Mouse (Mus musculus): Measurements from ENCODE around the gene Hist1h3f.

DNA sequence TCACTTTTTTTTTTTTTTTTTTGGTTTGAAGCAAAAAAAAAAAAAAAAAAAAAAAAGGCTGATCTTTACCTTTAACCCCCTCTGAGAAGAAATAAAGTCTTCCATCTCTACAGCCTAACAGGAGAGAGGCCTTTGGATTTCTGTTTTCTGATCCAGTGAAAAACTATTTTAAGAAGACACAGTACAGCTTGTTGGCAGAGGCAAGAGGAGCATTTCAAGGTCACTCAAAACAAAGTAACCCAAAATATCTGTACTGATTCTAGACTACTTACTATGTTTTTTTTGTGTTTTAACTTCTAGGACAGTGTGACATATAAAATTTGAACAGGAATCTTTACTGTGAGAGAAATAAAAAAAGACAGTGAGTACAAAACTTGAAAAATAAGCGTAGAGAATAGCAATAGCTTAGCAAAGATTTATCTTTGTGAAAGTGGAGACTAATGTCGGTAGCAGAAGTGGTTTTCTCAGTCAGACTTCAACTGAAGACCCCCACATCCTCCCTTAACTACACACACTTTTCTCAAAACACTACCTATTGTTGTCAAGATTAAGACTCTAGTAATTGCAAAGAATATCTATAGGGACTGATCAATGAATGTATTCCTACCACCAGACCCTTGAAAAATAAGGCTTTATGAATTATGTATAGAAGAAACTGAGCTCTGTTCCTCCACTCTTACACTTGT is 14.2 kb upstream of the Hist1h3f start:
- TF ChIP-seq CTCF (IDR thresholded peaks at IDR 0.05) (no peak), EP300 (IDR thresholded peaks at IDR 0.05) (no peak)

Measured in lung, postnatal 0 days (tissue).